Mouse (Mus musculus): Measurements from ENCODE around the gene Rexo1. TPM values are rescaled to one million over a fixed set of nuclear protein-coding genes. Genes with fewer than 3 reads are reported as not detected.

The Rexo1 gene
- total and polyA plus RNA-seq, 3 experiments = 11.6 to 19.8 (median 12.3) TPM

DNA sequence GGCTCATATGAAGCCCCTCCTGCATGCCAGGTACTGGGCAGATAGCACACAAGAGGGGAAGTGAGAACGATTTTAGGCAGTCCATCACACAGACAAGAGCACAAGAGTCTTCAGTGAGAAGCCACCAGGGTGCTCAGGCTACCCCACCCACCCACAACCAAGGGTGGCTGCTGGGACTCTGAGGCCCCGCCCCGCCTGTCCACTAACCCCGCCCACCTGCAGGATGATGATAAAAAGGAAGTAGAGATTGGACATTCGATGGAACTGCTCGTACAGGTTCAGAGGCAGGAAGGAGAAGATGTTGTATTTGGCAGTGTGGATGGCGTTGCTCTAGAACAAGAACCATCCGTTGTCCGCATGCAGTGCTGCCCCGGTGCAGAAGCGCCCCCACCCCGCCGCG, 26.3 kb downstream of the Rexo1 start:
- Histone ChIP-seq H3K79me2 (replicated peaks; ENCODE audit: control insufficient read depth, insufficient read depth, low read length) (no peaks in the 10 kb centered on the region), H3K27ac (no peak overlapping the region), H3K36me3 (ENCODE audit: control insufficient read depth, insufficient read depth, low read length) (no peaks in the 10 kb centered on the region), H3K4me1 (ENCODE audit: control insufficient read depth, insufficient read depth, low read length) (no peaks in the 10 kb centered on the region), H3K9ac (ENCODE audit: low read depth, low read length) (no peak overlapping the region), H3K4me3 (no peak overlapping the region), H3K27me3 (ENCODE audit: control insufficient read depth, insufficient read depth, low read length) (no peaks in the 10 kb centered on the region)
- WGBS = 9% methylated on average over 14 of the region's 14 CpGs
- TF ChIP-seq CTCF (IDR thresholded peaks at IDR 0.05) = no peak
- TF ChIP-seq EP300 (IDR thresholded peaks at IDR 0.05; ENCODE audit: insufficient read depth, low read depth, low read length) = no peak
- TF ChIP-seq POLR2A (IDR thresholded peaks at IDR 0.05; ENCODE audit: insufficient read depth, low read depth, low read length) = no peak
- DNase-seq = no peak
- intact Hi-C loops (cut with DNase I) = no loop called here

DNA sequence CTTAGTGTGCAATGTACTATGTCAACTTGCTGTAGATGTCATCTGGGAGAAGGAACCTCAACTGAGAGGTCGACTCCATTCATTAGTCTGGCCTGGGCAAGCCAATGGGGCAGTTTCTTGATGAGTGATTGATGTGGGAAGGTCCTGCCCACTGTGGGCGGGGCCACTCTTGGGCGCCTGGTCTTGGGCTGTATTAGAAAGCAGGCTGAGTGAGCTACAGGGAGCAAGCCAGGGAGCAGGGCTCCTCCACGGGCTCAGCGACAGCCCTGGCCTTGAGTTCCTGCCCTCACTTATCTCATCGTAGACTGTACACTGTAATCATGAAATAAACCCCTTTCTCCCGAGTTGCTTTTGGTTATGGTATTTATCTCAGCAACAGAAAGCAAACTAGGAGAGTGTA, 27.7 kb downstream of the Rexo1 start:
- no peaks in the 10 kb centered on the region for H3K36me3 ChIP-seq (ENCODE audit: control insufficient read depth, insufficient read depth, low read length)
- 13% methylated on average over 7 of the region's 7 CpGs for WGBS
- DNase-seq = no peak

DNA sequence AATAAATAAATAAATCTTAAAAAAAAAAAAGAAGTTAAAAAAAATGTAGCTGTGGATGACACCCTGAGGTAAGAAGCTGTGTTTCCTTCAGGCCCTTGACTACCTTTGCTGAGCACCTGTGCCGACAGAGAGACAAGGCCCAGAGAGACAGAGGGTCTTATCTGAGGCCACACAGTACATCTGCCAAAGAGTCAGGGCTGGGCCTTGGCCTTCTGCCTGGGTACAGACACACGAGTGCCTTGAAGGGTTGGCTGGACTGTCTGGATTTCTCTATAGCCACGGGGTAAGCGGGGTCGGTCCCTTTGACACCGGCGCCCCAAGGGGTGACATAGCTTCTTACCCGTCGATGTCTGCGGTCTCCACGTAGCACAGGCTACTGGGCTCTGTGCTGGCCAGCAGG, 28.6 kb downstream of the Rexo1 start:
- Histone ChIP-seq H3K27ac (no peak overlapping the region), H3K4me3 (no peak overlapping the region), H3K79me2 (replicated peaks; ENCODE audit: control insufficient read depth, insufficient read depth, low read length) (no peaks in the 10 kb centered on the region), H3K36me3 (ENCODE audit: control insufficient read depth, insufficient read depth, low read length) (no peaks in the 10 kb centered on the region), H3K9ac (ENCODE audit: low read depth, low read length) (no peak overlapping the region), H3K4me1 (ENCODE audit: control insufficient read depth, insufficient read depth, low read length) (no peaks in the 10 kb centered on the region), H3K27me3 (ENCODE audit: control insufficient read depth, insufficient read depth, low read length) (no peaks in the 10 kb centered on the region)
- WGBS = 81% methylated on average over 11 of the region's 11 CpGs
- intact Hi-C loops (cut with DNase I) = no loop called here
- DNase-seq = no peak
- TF ChIP-seq EP300 (IDR thresholded peaks at IDR 0.05; ENCODE audit: insufficient read depth, low read depth, low read length) = no peak
- TF ChIP-seq CTCF (IDR thresholded peaks at IDR 0.05) = no peak
- no peak for TF ChIP-seq POLR2A (IDR thresholded peaks at IDR 0.05; ENCODE audit: insufficient read depth, low read depth, low read length)

More for the DNA sequence above, 27.7 kb downstream of the Rexo1 start:
- Histone ChIP-seq H3K4me1 (ENCODE audit: control insufficient read depth, insufficient read depth, low read length) (no peaks in the 10 kb centered on the region), H3K27me3 (ENCODE audit: control insufficient read depth, insufficient read depth, low read length) (no peaks in the 10 kb centered on the region), H3K4me3 (no peak overlapping the region), H3K79me2 (replicated peaks; ENCODE audit: control insufficient read depth, insufficient read depth, low read length) (no peaks in the 10 kb centered on the region), H3K27ac (no peak overlapping the region), H3K9ac (ENCODE audit: low read depth, low read length) (no peak overlapping the region)
- intact Hi-C loops (cut with DNase I) = no loop called here
- TF ChIP-seq POLR2A (IDR thresholded peaks at IDR 0.05; ENCODE audit: insufficient read depth, low read depth, low read length) (no peak), EP300 (IDR thresholded peaks at IDR 0.05; ENCODE audit: insufficient read depth, low read depth, low read length) (no peak)

DNA sequence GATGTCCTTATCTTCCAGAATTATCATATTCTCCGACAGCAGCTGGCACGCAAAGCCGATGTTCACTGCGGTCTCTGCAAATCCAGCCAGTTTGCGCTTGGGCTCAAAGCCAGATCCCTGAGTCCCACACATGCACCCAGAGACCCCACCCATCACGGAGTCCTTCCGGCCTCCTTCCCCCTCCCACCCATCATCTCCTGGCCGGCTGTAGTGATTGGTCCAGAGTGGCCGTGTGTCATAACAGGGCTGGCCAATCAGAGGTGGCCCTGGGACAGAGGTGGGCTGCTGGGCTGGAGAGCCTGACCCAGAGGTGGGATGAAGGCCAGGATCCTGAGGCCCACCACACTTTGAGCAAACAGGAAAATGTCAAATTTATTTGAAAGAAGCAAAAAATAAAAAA, 35.2 kb downstream of the Rexo1 start:
- no peak overlapping the region for H3K9ac ChIP-seq (ENCODE audit: low read depth, low read length)
- intact Hi-C loops (cut with DNase I) = no loop called here
- WGBS = 27% methylated on average over 9 of the region's 9 CpGs
- H3K36me3 ChIP-seq (ENCODE audit: control insufficient read depth, insufficient read depth, low read length) = no peaks in the 10 kb centered on the region
- no peaks in the 10 kb centered on the region for H3K4me1 ChIP-seq (ENCODE audit: control insufficient read depth, insufficient read depth, low read length)
- TF ChIP-seq CTCF (IDR thresholded peaks at IDR 0.05) (no peak), EP300 (IDR thresholded peaks at IDR 0.05; ENCODE audit: insufficient read depth, low read depth, low read length) (no peak), POLR2A (IDR thresholded peaks at IDR 0.05; ENCODE audit: insufficient read depth, low read depth, low read length) (no peak)
- no peak overlapping the region for H3K27ac ChIP-seq
- DNase-seq = no peak
- no peaks in the 10 kb centered on the region for H3K79me2 ChIP-seq (replicated peaks; ENCODE audit: control insufficient read depth, insufficient read depth, low read length)
- H3K27me3 ChIP-seq (ENCODE audit: control insufficient read depth, insufficient read depth, low read length) = no peaks in the 10 kb centered on the region
- no peak overlapping the region for H3K4me3 ChIP-seq

DNA sequence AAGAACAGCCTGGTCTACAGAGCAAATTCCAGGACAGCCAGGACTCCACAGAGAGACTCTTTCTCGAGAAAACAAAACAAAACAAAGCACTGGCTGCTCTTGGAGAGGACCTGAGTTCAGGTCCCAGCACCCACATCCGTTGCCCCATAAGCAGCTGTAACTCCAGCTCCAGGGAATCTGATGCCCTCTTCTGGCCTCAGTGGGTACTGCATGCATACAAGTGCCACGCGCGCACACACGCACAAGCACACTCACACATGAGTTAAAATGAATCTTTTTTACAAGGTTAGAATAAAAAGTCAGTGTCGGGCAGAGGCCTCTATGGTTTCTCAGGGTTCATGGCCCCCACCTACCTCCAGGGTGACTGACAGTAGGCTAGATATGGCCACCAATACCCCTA, 38.1 kb downstream of the Rexo1 start:
- 92% methylated on average over 7 of the region's 7 CpGs for WGBS
- H3K4me1 ChIP-seq (ENCODE audit: control insufficient read depth, insufficient read depth, low read length) = no peaks in the 10 kb centered on the region

DNA sequence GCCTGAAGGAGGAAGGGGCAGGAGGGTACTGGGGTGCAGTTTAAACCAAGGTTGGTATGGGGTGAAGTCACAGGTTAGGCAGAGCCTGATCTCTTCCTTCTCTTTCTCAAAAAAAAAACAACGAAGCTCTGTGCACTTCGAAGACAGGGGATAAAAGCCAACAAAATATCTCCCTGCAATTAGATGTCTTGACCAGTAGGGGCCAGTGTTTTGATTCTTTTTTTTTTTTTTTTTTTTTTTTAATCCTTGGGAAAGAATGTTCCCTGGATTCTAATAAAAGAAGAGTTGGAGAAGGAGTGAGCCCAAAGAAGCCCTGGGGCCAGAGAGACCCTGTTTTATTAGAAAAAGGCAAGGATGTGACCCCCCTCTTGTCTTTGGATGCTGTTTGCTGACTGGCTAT, 42.1 kb downstream of the Rexo1 start:
- intact Hi-C loops (cut with DNase I) = no loop called here
- Histone ChIP-seq H3K36me3 (ENCODE audit: control insufficient read depth, insufficient read depth, low read length) (no peaks in the 10 kb centered on the region), H3K79me2 (replicated peaks; ENCODE audit: control insufficient read depth, insufficient read depth, low read length) (no peaks in the 10 kb centered on the region), H3K4me1 (ENCODE audit: control insufficient read depth, insufficient read depth, low read length) (no peaks in the 10 kb centered on the region), H3K27me3 (ENCODE audit: control insufficient read depth, insufficient read depth, low read length) (no peaks in the 10 kb centered on the region; the same call in 1 of the 2 replicates), H3K27ac (no peak overlapping the region), H3K4me3 (no peak overlapping the region), H3K9ac (ENCODE audit: low read depth, low read length) (no peak overlapping the region)
- no peak for DNase-seq
- TF ChIP-seq EP300 (IDR thresholded peaks at IDR 0.05; ENCODE audit: insufficient read depth, low read depth, low read length) (no peak), CTCF (IDR thresholded peaks at IDR 0.05) (peak; percentile 69), POLR2A (IDR thresholded peaks at IDR 0.05; ENCODE audit: insufficient read depth, low read depth, low read length) (no peak)
- 63% methylated on average over 2 of the region's 2 CpGs for WGBS

More for the DNA sequence above, 38.1 kb downstream of the Rexo1 start:
- TF ChIP-seq CTCF (IDR thresholded peaks at IDR 0.05) (peak; percentile 46), EP300 (IDR thresholded peaks at IDR 0.05; ENCODE audit: insufficient read depth, low read depth, low read length) (no peak)
- Histone ChIP-seq H3K4me3 (no peak overlapping the region), H3K27me3 (ENCODE audit: control insufficient read depth, insufficient read depth, low read length) (no peaks in the 10 kb centered on the region), H3K79me2 (replicated peaks; ENCODE audit: control insufficient read depth, insufficient read depth, low read length) (no peaks in the 10 kb centered on the region), H3K36me3 (ENCODE audit: control insufficient read depth, insufficient read depth, low read length) (no peaks in the 10 kb centered on the region), H3K9ac (ENCODE audit: low read depth, low read length) (no peak overlapping the region), H3K27ac (no peak overlapping the region)
- DNase-seq = no peak
- intact Hi-C loops (cut with DNase I) = no loop called here
